In the genomic region with DNA sequence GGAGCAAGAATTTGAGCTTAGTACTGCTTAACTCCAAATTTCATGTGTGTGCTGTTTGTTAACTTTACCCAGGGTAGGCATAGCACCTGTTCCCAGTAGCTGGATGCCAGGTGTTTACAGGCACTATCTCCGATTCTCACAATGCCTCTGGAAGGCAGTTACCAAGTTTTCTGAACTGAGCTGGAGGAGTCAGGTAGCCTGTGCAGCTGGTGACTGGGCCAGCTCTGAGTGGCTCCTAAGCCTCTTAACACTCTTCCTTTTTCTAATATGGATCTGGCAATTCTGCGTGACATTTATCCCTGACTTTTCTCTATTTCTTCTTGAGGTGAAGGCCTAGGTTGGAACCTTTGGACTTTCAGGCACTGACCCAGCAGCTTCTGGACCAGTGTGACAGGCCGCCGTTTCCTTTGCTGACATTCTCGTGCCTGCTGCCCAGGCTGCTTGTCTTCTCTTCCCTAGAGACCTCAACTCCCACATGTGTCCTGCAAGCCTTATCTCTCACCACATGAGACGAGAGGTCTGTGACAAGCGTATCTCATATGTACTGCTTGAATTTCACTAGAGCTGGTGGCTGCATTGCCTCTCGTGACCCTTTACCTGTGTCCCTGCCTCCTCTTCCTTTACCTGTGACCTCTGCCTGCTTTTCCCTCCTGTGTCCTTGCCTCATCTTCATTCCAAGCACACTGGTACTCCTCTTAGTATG, we compare ENCODE assay signal across 24 mouse cellular contexts. TPM values are rescaled to one million over a fixed set of nuclear protein-coding genes. Genes with fewer than 3 reads are reported as not detected.
DNase-seq lines count a peak whose midpoint lies in the region; ATAC-seq and TF ChIP-seq lines count a peak whose summit lies in the region.
"Had no signal": no experiment of that assay in that cellular context is flagged by ENCODE, and none has a peak within 500 bp of the region (broad histone marks: within the 10 kb centered on the region; RNA-seq: fewer than 3 reads in every experiment).

No protein-coding gene starts in this region.

- peak; percentile 86 for ATAC-seq in liver, embryonic 12.5 days
- ATAC-seq: forebrain, embryonic 14.5 days; hindbrain, embryonic 16.5 days; intestine, embryonic 16.5 days had no signal

- peak overlapping the region; percentile 30 for H3K4me2 ChIP-seq in liver, embryonic 12.5 days
- H3K4me2 ChIP-seq in myocyte (ENCODE audit: low read depth), result no peak overlapping the region
- H3K4me2 ChIP-seq: heart, embryonic 13.5 days; lung, embryonic 14.5 days; midbrain, embryonic 12.5 days; neural tube, embryonic 12.5 days had no signal

- H3K9me3 ChIP-seq in liver, embryonic 12.5 days (replicated peaks), result no peaks in the 10 kb centered on the region
- H3K9me3 ChIP-seq: embryonic facial prominence, embryonic 10.5 days; heart, embryonic 13.5 days; midbrain, embryonic 12.5 days; neural tube, embryonic 12.5 days had no signal

- no peak for TF ChIP-seq POLR2A in liver, adult 2 months (IDR thresholded peaks at IDR 0.05; ENCODE audit: extremely low read depth, insufficient read depth, low read length)
- no peak for TF ChIP-seq POLR2A in myocyte (IDR thresholded peaks at IDR 0.05; ENCODE audit: insufficient read length, low read depth)

- H3K27me3 ChIP-seq in liver, adult 2 months (ENCODE audit: control insufficient read depth, insufficient read depth, low read length), result no peaks in the 10 kb centered on the region
- no peaks in the 10 kb centered on the region for H3K27me3 ChIP-seq in liver, embryonic 12.5 days (replicated peaks)
- H3K27me3 ChIP-seq in myocyte (ENCODE audit: control insufficient read depth, insufficient read depth, insufficient read length), result no peaks in the 10 kb centered on the region
- H3K27me3 ChIP-seq: heart, embryonic 13.5 days; midbrain, embryonic 12.5 days; neural tube, embryonic 12.5 days had no signal

- no peaks in the 10 kb centered on the region; the same call in 1 of the 2 replicates for H3K36me3 ChIP-seq in liver, adult 2 months (ENCODE audit: control insufficient read depth, insufficient read depth, low read length)
- peaks cover 3% of the 10 kb centered on the region; the same call in 1 of the 2 replicates for H3K36me3 ChIP-seq in liver, embryonic 12.5 days
- peaks cover 5% of the 10 kb centered on the region for H3K36me3 ChIP-seq in myocyte (ENCODE audit: control insufficient read depth, insufficient read depth)
- H3K36me3 ChIP-seq: neural tube, embryonic 12.5 days had no signal

- no peaks in the 10 kb centered on the region for H3K79me2 ChIP-seq in liver, adult 2 months (ENCODE audit: control insufficient read depth, insufficient read depth, low read length)
- H3K79me2 ChIP-seq in myocyte (ENCODE audit: control insufficient read depth, insufficient read depth), result no peaks in the 10 kb centered on the region

- H3ac ChIP-seq in myocyte (ENCODE audit: control insufficient read depth, insufficient read length), result no peak overlapping the region

- DNase-seq in heart, adult 11 months, result peak; percentile 71
- DNase-seq in heart, adult 18-20 months, result no peak
- DNase-seq in liver, adult 2 months (ENCODE audit: extremely low read depth, low read depth, low spot score), result peak; percentile 66
- no peak for DNase-seq in liver
- DNase-seq in frontal cortex, postnatal 36 days (ENCODE audit: low spot score in 2 of 2), result no peak
- no peak for DNase-seq in embryo, embryonic 10.5 days (ENCODE audit: low spot score)
- DNase-seq: adrenal gland, postnatal 14 days; cerebellum, adult 2 months; cerebellum, postnatal 36 days; gastrocnemius, postnatal 25 days; kidney, postnatal 10 days; lung, embryonic 14.5 days; lung, postnatal 36 days; thymus, postnatal 25 days had no signal

- no peak overlapping the region for H3K27ac ChIP-seq in liver, adult 2 months (replicated peaks; ENCODE audit: insufficient read depth, low read depth, low read length)
- no peak overlapping the region for H3K27ac ChIP-seq in liver, embryonic 12.5 days
- H3K27ac ChIP-seq: embryonic facial prominence, embryonic 10.5 days; left cerebral cortex, adult 2 months; midbrain, embryonic 12.5 days; neural tube, embryonic 12.5 days had no signal

- H3K9ac ChIP-seq in liver, adult 2 months (ENCODE audit: low read depth, low read length), result no peak overlapping the region
- H3K9ac ChIP-seq in liver, embryonic 12.5 days, result 0 out of 2 replicates have a peak overlapping the region, but pooled peaks have one; percentile 12
- H3K9ac ChIP-seq: heart, embryonic 13.5 days; lung, embryonic 14.5 days; midbrain, embryonic 12.5 days; neural tube, embryonic 12.5 days had no signal

- no peak overlapping the region for H3K4me3 ChIP-seq in liver, adult 2 months (ENCODE audit: insufficient read depth, low read depth, low read length)
- no peak overlapping the region for H3K4me3 ChIP-seq in liver, embryonic 12.5 days
- no peak overlapping the region for H3K4me3 ChIP-seq in myocyte
- H3K4me3 ChIP-seq: embryonic facial prominence, embryonic 10.5 days; heart, embryonic 13.5 days; left cerebral cortex, adult 2 months; midbrain, embryonic 12.5 days; neural tube, embryonic 12.5 days had no signal

- WGBS in liver, adult 2 months, result 38% methylated on average over 8 of the region's 8 CpGs
- 31% methylated on average over 8 of the region's 8 CpGs for WGBS in liver, embryonic 12.5 days (ENCODE audit: insufficient replicate concordance)

- TF ChIP-seq CTCF in liver, adult 2 months (IDR thresholded peaks at IDR 0.05; ENCODE audit: low read depth, low read length), result no peak

- peaks cover 11% of the 10 kb centered on the region; the same call in 1 of the 2 replicates for H3K4me1 ChIP-seq in liver, adult 2 months (ENCODE audit: control insufficient read depth, insufficient read depth, low read length)
- peaks cover 17% of the 10 kb centered on the region for H3K4me1 ChIP-seq in liver, embryonic 12.5 days
- H3K4me1 ChIP-seq: embryonic facial prominence, embryonic 10.5 days; midbrain, embryonic 12.5 days; neural tube, embryonic 12.5 days had no signal

TF ChIP-seq in myocyte, 11 proteins besides CTCF, POLR2A, EP300 and RAD21:
- no peak for TF ChIP-seq E2F4 (IDR thresholded peaks at IDR 0.05; ENCODE audit: insufficient read depth)
- TF ChIP-seq SRF (IDR thresholded peaks at IDR 0.05; ENCODE audit: control insufficient read depth, insufficient read length, low read depth), result no peak
- no peak for TF ChIP-seq CEBPB (IDR thresholded peaks at IDR 0.05; ENCODE audit: insufficient read depth, poor library complexity, severe bottlenecking)
- TF ChIP-seq POLR2AphosphoS2 (IDR thresholded peaks at IDR 0.05; ENCODE audit: insufficient read length, low read depth), result peak; percentile 40
TF ChIP-seq in myocyte: peak in this region for 1.

RNA-seq across cellular contexts. Expression of gene Msl2, which starts 40.4 kb away (rescaled TPM):
- total RNA-seq in heart, adult 18-20 months (2021), result 10 to 100 TPM; 30.8 to 33.9 TPM
- 13.6 and 19.1 TPM in 2 replicates for total RNA-seq in liver, adult 2 months (2014; rRNA removed)
- polyA plus RNA-seq in liver, adult 2 months (2012; rRNA removed), result 9.6 and 9.7 TPM in 2 replicates
- 6.2 TPM in 2 replicates for polyA plus RNA-seq in liver, embryonic 12.5 days (2016; fragmentation: Nextera tagmentation; extraction: Ambion mirVana)
- 8.6 TPM for polyA plus RNA-seq in myocyte (2012; fragmentation: generic; extraction: Trizol)

Comparison
In these comparisons a context has a peak if more than half of its experiments do, and no peak if none do; other contexts are left out.
1. DNase-seq: peak in heart, adult 11 months (single experiment) and liver, adult 2 months (single experiment); none in heart, adult 18-20 months (0 of 2), liver (single experiment), frontal cortex, postnatal 36 days (0 of 2) and embryo, embryonic 10.5 days (single experiment).